Mouse (Mus musculus): Measurements from ENCODE around the gene Zc3h12a.

DNA sequence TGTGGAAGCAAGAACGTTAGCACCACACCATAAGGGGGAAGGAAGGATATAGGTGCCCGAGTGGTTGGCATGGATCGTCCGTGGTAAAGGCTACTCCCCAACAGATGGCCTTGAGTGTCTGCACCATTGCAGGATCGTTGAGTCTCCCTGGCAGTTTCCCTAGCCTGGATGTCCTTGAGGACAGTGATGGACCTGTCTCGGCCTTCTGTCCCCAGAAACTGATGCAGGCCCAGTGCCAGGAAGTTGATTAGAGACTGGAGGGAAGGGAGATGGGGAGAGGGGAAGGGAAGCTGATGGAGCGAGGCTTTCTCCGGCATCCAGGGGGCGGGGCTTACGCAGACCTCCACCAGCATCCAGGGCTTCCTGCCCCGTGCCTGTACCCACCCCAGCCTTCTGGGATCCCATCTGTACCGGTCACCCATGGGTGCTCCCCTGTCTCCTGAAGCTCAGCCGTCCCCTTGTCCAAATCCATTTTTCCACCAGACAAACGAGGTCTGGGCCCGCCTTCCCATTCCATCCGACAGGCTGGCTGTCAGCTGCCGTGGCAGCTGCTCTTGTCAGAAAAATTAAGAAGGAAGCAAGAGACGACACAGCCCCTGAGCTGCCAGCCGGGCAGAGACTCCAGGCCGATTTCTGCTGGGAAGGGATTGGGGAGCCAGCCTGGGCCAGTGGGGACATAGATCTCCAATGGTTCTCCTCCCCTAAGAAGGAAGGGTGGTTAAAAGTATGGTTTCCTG is 31.1 kb upstream of the Zc3h12a start:
- TF ChIP-seq CTCF (IDR thresholded peaks at IDR 0.05; ENCODE audit: low read depth) (no peak), EP300 (IDR thresholded peaks at IDR 0.05; ENCODE audit: low read depth) (no peak)

All from liver, embryonic 14.5 days (tissue).